Mouse (Mus musculus) forebrain, postnatal 0 days (tissue): ENCODE data around the gene Crybg3. TPM values are rescaled to one million over a fixed set of nuclear protein-coding genes. Genes with fewer than 3 reads are reported as not detected.

Source experiments
- ATAC-seq: fragments of 200-750 bp; cut with Nextera tagmentation; 2 replicates; pipeline ENCODE4 v1.8.0; 2017; ENCODE audit warnings: mild to moderate bottlenecking, moderate library complexity
- DNase-seq: peaks from one replicate; pipeline ENCODE4 v3.0.0-alpha.2; 2015
- H3K27ac ChIP-seq: fragments of 300-500 bp; sonication (generic); 2 replicates; pipeline ENCODE4 v1.5.1; 2014; ENCODE audit warnings: low read depth, mild to moderate bottlenecking, antibody characterized with exemption, low read length, moderate library complexity, mixed read lengths
- H3K27me3 ChIP-seq: fragments of 300-500 bp; sonication (generic); 2 replicates; pipeline ENCODE4 v1.6.1; 2014; ENCODE audit warnings: mild to moderate bottlenecking, low read length, mixed read lengths; ENCODE audit not compliant: insufficient read depth
- H3K36me3 ChIP-seq: fragments of 300-500 bp; sonication (generic); 2 replicates; pipeline ENCODE4 v1.6.1; 2014; ENCODE audit warnings: mild to moderate bottlenecking, moderate library complexity; ENCODE audit not compliant: insufficient read depth
- H3K4me1 ChIP-seq: fragments of 300-500 bp; sonication (generic); 2 replicates; pipeline ENCODE4 v1.6.1; 2014; ENCODE audit warnings: antibody characterized with exemption; ENCODE audit not compliant: insufficient read depth
- H3K4me2 ChIP-seq: fragments of 300-500 bp; sonication (generic); 2 replicates; pipeline ENCODE4 v1.6.1; 2014; ENCODE audit warnings: low read depth, mild to moderate bottlenecking, moderate library complexity
- H3K4me3 ChIP-seq: fragments of 300-500 bp; sonication (generic); 2 replicates; pipeline ENCODE4 v1.5.1; 2014; ENCODE audit warnings: low read depth, low read length, mixed read lengths
- H3K9ac ChIP-seq: fragments of 300-500 bp; sonication (generic); 2 replicates; pipeline ENCODE4 v1.6.1; 2014; ENCODE audit warnings: mild to moderate bottlenecking
- H3K9me3 ChIP-seq: fragments of 300-500 bp; sonication (generic); 2 replicates; pipeline ENCODE4 v1.6.1; 2016; ENCODE audit warnings: low read length
- CTCF ChIP-seq: sonication (generic); IDR thresholded peaks from 2 replicates; pipeline ENCODE4 v1.5.1; 2016; ENCODE audit warnings: antibody characterized with exemption, control low read depth, low read depth
- WGBS: fragments of 180-500 bp; shearing (Covaris S2); extraction: QIAGEN DNeasy Blood & Tissue Kit; methylation state at CpG from one replicate; pipeline ENCODE4 v1.1.7; 2014; 5-methylcytosine and 5-hydroxymethylcytosine counted together
- polyA plus RNA-seq: library from polyadenylated mRNA; unstranded; fragments of >200 nt; fragmentation: Nextera tagmentation; extraction: Ambion mirVana; gene quantifications from 2 replicates; pipeline ENCODE4 v1.2.1, GENCODE M21; 2015
- total RNA-seq: library from RNA; depleted of rRNA; stranded (reverse); fragments of >200 nt; gene quantifications from 2 replicates; pipeline ENCODE4 v1.2.3, GENCODE M21; 2014

Crybg3 gene
- total and polyA plus RNA-seq, 2 experiments from 2014 or later: 0.92 to 4.7 TPM

- DNase-seq: no peak
- Histone ChIP-seq H3K36me3 (no peaks in the 10 kb centered on the region), H3K9me3 (no peaks in the 10 kb centered on the region), H3K4me3 (no peak overlapping the region), H3K4me1 (peaks cover 9% of the 10 kb centered on the region; the same call in 1 of the 2 replicates), H3K9ac (no peak overlapping the region), H3K27ac (no peak overlapping the region), H3K27me3 (no peaks in the 10 kb centered on the region), H3K4me2 (no peak overlapping the region)
- no peak for ATAC-seq
- TF ChIP-seq CTCF: no peak
- WGBS: 92% methylated on average over 15 of the region's 15 CpGs
Measured at GRCm38 (mm10) chr16:59549631-59550030, 51.1 kb downstream of the Crybg3 start.

- no peak overlapping the region for H3K9ac ChIP-seq
- no peaks in the 10 kb centered on the region for H3K36me3 ChIP-seq
- H3K4me3 ChIP-seq: no peak overlapping the region
- H3K9me3 ChIP-seq: no peaks in the 10 kb centered on the region
- no peak for DNase-seq
- no peak for TF ChIP-seq CTCF
- H3K27ac ChIP-seq: no peak overlapping the region
- ATAC-seq: peak; percentile 28; the same call in 1 of the 2 replicates
- WGBS: 87% methylated on average over 4 of the region's 4 CpGs
- H3K27me3 ChIP-seq: no peaks in the 10 kb centered on the region
- peaks cover 9% of the 10 kb centered on the region; the same call in 1 of the 2 replicates for H3K4me1 ChIP-seq
- H3K4me2 ChIP-seq: no peak overlapping the region
Measured at GRCm38 (mm10) chr16:59548582-59548947, 52.2 kb downstream of the Crybg3 start.

- TF ChIP-seq CTCF: no peak
- ATAC-seq (peak; percentile 69), DNase-seq (peak; percentile 76)
- H3K4me1 ChIP-seq: peaks cover 9% of the 10 kb centered on the region; the same call in 1 of the 2 replicates
- H3K9me3 ChIP-seq: no peaks in the 10 kb centered on the region
- no peak overlapping the region for H3K9ac ChIP-seq
- no peak overlapping the region for H3K4me3 ChIP-seq
- WGBS: 45% methylated on average over 14 of the region's 14 CpGs
- H3K36me3 ChIP-seq: no peaks in the 10 kb centered on the region
- H3K4me2 ChIP-seq: no peak overlapping the region
- peak overlapping the region; percentile 2 for H3K27ac ChIP-seq
- H3K27me3 ChIP-seq: no peaks in the 10 kb centered on the region
Measured at GRCm38 (mm10) chr16:59547887-59548581, 52.7 kb downstream of the Crybg3 start.

GRCm38 (mm10) chr16:59547466-59547865, 53.3 kb downstream of the Crybg3 start:
- Histone ChIP-seq H3K4me2 (no peak overlapping the region), H3K9ac (no peak overlapping the region), H3K4me3 (no peak overlapping the region), H3K27ac (peak overlapping the region; percentile 2; the same call in 1 of the 2 replicates), H3K9me3 (no peaks in the 10 kb centered on the region), H3K36me3 (no peaks in the 10 kb centered on the region), H3K4me1 (peaks cover 9% of the 10 kb centered on the region; the same call in 1 of the 2 replicates), H3K27me3 (no peaks in the 10 kb centered on the region)
- no peak for TF ChIP-seq CTCF
- DNase-seq (peak; percentile 70), ATAC-seq (peak; percentile 78)
- WGBS: 14% methylated on average over 4 of the region's 4 CpGs

GRCm38 (mm10) chr16:59545360-59545759, 55.4 kb downstream of the Crybg3 start:
- no peak overlapping the region for H3K27ac ChIP-seq
- no peak overlapping the region for H3K9ac ChIP-seq
- no peak overlapping the region for H3K4me3 ChIP-seq
- TF ChIP-seq CTCF: no peak
- peaks cover 9% of the 10 kb centered on the region; the same call in 1 of the 2 replicates for H3K4me1 ChIP-seq
- H3K9me3 ChIP-seq: no peaks in the 10 kb centered on the region
- no peaks in the 10 kb centered on the region for H3K27me3 ChIP-seq
- no peaks in the 10 kb centered on the region for H3K36me3 ChIP-seq
- DNase-seq (no peak), ATAC-seq (no peak)
- 91% methylated on average over 2 of the region's 2 CpGs for WGBS
- H3K4me2 ChIP-seq: no peak overlapping the region

- H3K4me2 ChIP-seq: no peak overlapping the region
- ATAC-seq (0 out of 2 replicates have a peak, but pooled peaks have one; percentile 3), DNase-seq (no peak)
- no peaks in the 10 kb centered on the region for H3K4me1 ChIP-seq
- H3K27me3 ChIP-seq: no peaks in the 10 kb centered on the region
- no peaks in the 10 kb centered on the region for H3K36me3 ChIP-seq
- TF ChIP-seq CTCF: no peak
- 64% methylated on average over 4 of the region's 4 CpGs for WGBS
- H3K9me3 ChIP-seq: no peaks in the 10 kb centered on the region
- no peak overlapping the region for H3K9ac ChIP-seq
- H3K27ac ChIP-seq: no peak overlapping the region
- H3K4me3 ChIP-seq: no peak overlapping the region
Measured at GRCm38 (mm10) chr16:59541382-59541781, 59.4 kb downstream of the Crybg3 start.

GRCm38 (mm10) chr16:59540944-59541343, 59.8 kb downstream of the Crybg3 start:
- DNase-seq: peak; percentile 11
- no peak overlapping the region for H3K4me3 ChIP-seq
- no peaks in the 10 kb centered on the region for H3K27me3 ChIP-seq
- peak overlapping the region; percentile 21; the same call in 1 of the 2 replicates for H3K27ac ChIP-seq
- H3K9me3 ChIP-seq: no peaks in the 10 kb centered on the region
- ATAC-seq: peak; percentile 62; the same call in 1 of the 2 replicates
- no peak overlapping the region for H3K4me2 ChIP-seq
- no peaks in the 10 kb centered on the region for H3K4me1 ChIP-seq
- no peak overlapping the region for H3K9ac ChIP-seq
- no peaks in the 10 kb centered on the region for H3K36me3 ChIP-seq
- TF ChIP-seq CTCF: no peak
- 62% methylated on average over 3 of the region's 3 CpGs for WGBS
